Mouse (Mus musculus): ENCODE measurements around the gene Morc4. TPM values are rescaled to one million over a fixed set of nuclear protein-coding genes. Genes with fewer than 3 reads are reported as not detected.

Gene Morc4
- polyA plus RNA-seq, 1 experiment from 2014 or later, result 10.1 TPM

GRCm38 (mm10) chrX:139800406-139800878, 71.0 kb downstream of the Morc4 start, which contains the start of gene Cldn2:
Gene Cldn2, plus strand, starts transcription at chrX:139800828.
- Histone ChIP-seq H3K36me3 (ENCODE audit: control insufficient read depth, insufficient read depth, low read length) (no peaks in the 10 kb centered on the region), H3K27ac (replicated peaks; ENCODE audit: low read depth, low read length) (no peak within 1 kb of the TSS), H3K9ac (ENCODE audit: low read length) (no peak within 1 kb of the TSS), H3K4me1 (ENCODE audit: control insufficient read depth, insufficient read depth, low read length) (no peaks in the 10 kb centered on the region), H3K4me3 (ENCODE audit: low read depth, low read length) (no peak within 1 kb of the TSS), H3K27me3 (ENCODE audit: control insufficient read depth, insufficient read depth, low read length) (0 out of 2 replicates have a peak, but pooled peaks cover 6% of the 10 kb centered on the region), H3K9me3 (ENCODE audit: control insufficient read depth, low read length) (no peaks in the 10 kb centered on the region), H3K4me2 (ENCODE audit: low read depth, severe bottlenecking) (no peak within 1 kb of the TSS)
- WGBS, result 74% methylated on average over 8 of the region's 8 CpGs
- ATAC-seq (ENCODE audit: insufficient number of reproducible peaks, low FRiP score, low TSS enrichment, low read depth) (no peak), DNase-seq (ENCODE audit: low spot score) (no peak)

- no peak overlapping the region for H3K4me2 ChIP-seq (ENCODE audit: low read depth, severe bottlenecking)
- H3K9me3 ChIP-seq (ENCODE audit: control insufficient read depth, low read length), result no peaks in the 10 kb centered on the region
- H3K27ac ChIP-seq (replicated peaks; ENCODE audit: low read depth, low read length), result no peak overlapping the region
- H3K4me3 ChIP-seq (ENCODE audit: low read depth, low read length), result no peak overlapping the region
- WGBS, result 76% methylated on average over 3 of the region's 3 CpGs
- no peaks in the 10 kb centered on the region for H3K4me1 ChIP-seq (ENCODE audit: control insufficient read depth, insufficient read depth, low read length)
- no peak for ATAC-seq (ENCODE audit: insufficient number of reproducible peaks, low FRiP score, low TSS enrichment, low read depth)
- no peak overlapping the region for H3K9ac ChIP-seq (ENCODE audit: low read length)
- DNase-seq (ENCODE audit: low spot score), result no peak
- H3K36me3 ChIP-seq (ENCODE audit: control insufficient read depth, insufficient read depth, low read length), result no peaks in the 10 kb centered on the region
- H3K27me3 ChIP-seq (ENCODE audit: control insufficient read depth, insufficient read depth, low read length), result 0 out of 2 replicates have a peak, but pooled peaks cover 6% of the 10 kb centered on the region
These were observed 71.5 kb downstream of the Morc4 start for GRCm38 (mm10) chrX:139799953-139800352.

- Histone ChIP-seq H3K27me3 (ENCODE audit: control insufficient read depth, insufficient read depth, low read length) (0 out of 2 replicates have a peak, but pooled peaks cover 6% of the 10 kb centered on the region), H3K9ac (ENCODE audit: low read length) (no peak overlapping the region), H3K9me3 (ENCODE audit: control insufficient read depth, low read length) (no peaks in the 10 kb centered on the region), H3K36me3 (ENCODE audit: control insufficient read depth, insufficient read depth, low read length) (no peaks in the 10 kb centered on the region), H3K4me1 (ENCODE audit: control insufficient read depth, insufficient read depth, low read length) (no peaks in the 10 kb centered on the region), H3K27ac (replicated peaks; ENCODE audit: low read depth, low read length) (no peak overlapping the region), H3K4me2 (ENCODE audit: low read depth, severe bottlenecking) (no peak overlapping the region), H3K4me3 (ENCODE audit: low read depth, low read length) (no peak overlapping the region)
- 90% methylated on average over 9 of the region's 9 CpGs for WGBS
- no peak for DNase-seq (ENCODE audit: low spot score)
- ATAC-seq (ENCODE audit: insufficient number of reproducible peaks, low FRiP score, low TSS enrichment, low read depth), result no peak
These were observed 73.6 kb downstream of the Morc4 start for GRCm38 (mm10) chrX:139797875-139798274.

- Histone ChIP-seq H3K9me3 (ENCODE audit: control insufficient read depth, low read length) (no peaks in the 10 kb centered on the region), H3K4me3 (ENCODE audit: low read depth, low read length) (no peak overlapping the region), H3K27me3 (ENCODE audit: control insufficient read depth, insufficient read depth, low read length) (0 out of 2 replicates have a peak, but pooled peaks cover 10% of the 10 kb centered on the region), H3K9ac (ENCODE audit: low read length) (no peak overlapping the region), H3K27ac (replicated peaks; ENCODE audit: low read depth, low read length) (no peak overlapping the region), H3K4me2 (ENCODE audit: low read depth, severe bottlenecking) (no peak overlapping the region), H3K4me1 (ENCODE audit: control insufficient read depth, insufficient read depth, low read length) (no peaks in the 10 kb centered on the region), H3K36me3 (ENCODE audit: control insufficient read depth, insufficient read depth, low read length) (no peaks in the 10 kb centered on the region)
- WGBS, result 86% methylated on average over 6 of the region's 6 CpGs
- DNase-seq (ENCODE audit: low spot score) (no peak), ATAC-seq (ENCODE audit: insufficient number of reproducible peaks, low FRiP score, low TSS enrichment, low read depth) (no peak)
These were observed 75.4 kb downstream of the Morc4 start for GRCm38 (mm10) chrX:139796037-139796436.

GRCm38 (mm10) chrX:139794072-139794845, 77.2 kb downstream of the Morc4 start:
- H3K36me3 ChIP-seq (ENCODE audit: control insufficient read depth, insufficient read depth, low read length), result no peaks in the 10 kb centered on the region
- no peak overlapping the region for H3K4me2 ChIP-seq (ENCODE audit: low read depth, severe bottlenecking)
- no peaks in the 10 kb centered on the region for H3K9me3 ChIP-seq (ENCODE audit: control insufficient read depth, low read length)
- no peak overlapping the region for H3K9ac ChIP-seq (ENCODE audit: low read length)
- 84% methylated on average over 7 of the region's 7 CpGs for WGBS
- ATAC-seq (ENCODE audit: insufficient number of reproducible peaks, low FRiP score, low TSS enrichment, low read depth) (no peak), DNase-seq (ENCODE audit: low spot score) (no peak)
- 0 out of 2 replicates have a peak, but pooled peaks cover 7% of the 10 kb centered on the region for H3K27me3 ChIP-seq (ENCODE audit: control insufficient read depth, insufficient read depth, low read length)
- H3K27ac ChIP-seq (replicated peaks; ENCODE audit: low read depth, low read length), result no peak overlapping the region
- no peaks in the 10 kb centered on the region for H3K4me1 ChIP-seq (ENCODE audit: control insufficient read depth, insufficient read depth, low read length)
- no peak overlapping the region for H3K4me3 ChIP-seq (ENCODE audit: low read depth, low read length)

- WGBS, result 36% methylated on average over 1 of the region's 1 CpGs
- no peak overlapping the region for H3K4me2 ChIP-seq (ENCODE audit: low read depth, severe bottlenecking)
- no peak for DNase-seq (ENCODE audit: low spot score)
- no peak overlapping the region for H3K4me3 ChIP-seq (ENCODE audit: low read depth, low read length)
- no peak overlapping the region for H3K27ac ChIP-seq (replicated peaks; ENCODE audit: low read depth, low read length)
- H3K9me3 ChIP-seq (ENCODE audit: control insufficient read depth, low read length), result no peaks in the 10 kb centered on the region
- H3K36me3 ChIP-seq (ENCODE audit: control insufficient read depth, insufficient read depth, low read length), result no peaks in the 10 kb centered on the region
- 0 out of 2 replicates have a peak, but pooled peaks cover 6% of the 10 kb centered on the region for H3K27me3 ChIP-seq (ENCODE audit: control insufficient read depth, insufficient read depth, low read length)
- no peak overlapping the region for H3K9ac ChIP-seq (ENCODE audit: low read length)
- H3K4me1 ChIP-seq (ENCODE audit: control insufficient read depth, insufficient read depth, low read length), result no peaks in the 10 kb centered on the region
- no peak for ATAC-seq (ENCODE audit: insufficient number of reproducible peaks, low FRiP score, low TSS enrichment, low read depth)
These were observed 85.7 kb downstream of the Morc4 start for GRCm38 (mm10) chrX:139785764-139786163.

- ATAC-seq (ENCODE audit: insufficient number of reproducible peaks, low FRiP score, low TSS enrichment, low read depth), result no peak
These were observed 88.4 kb downstream of the Morc4 start for GRCm38 (mm10) chrX:139783045-139783422.

GRCm38 (mm10) chrX:139782278-139783044, 89.0 kb downstream of the Morc4 start, which contains the start of gene Ripply1:
Gene Ripply1, minus strand, starts transcription at chrX:139782353.
- Histone ChIP-seq H3K4me2 (ENCODE audit: low read depth, severe bottlenecking) (no peak within 1 kb of the TSS), H3K9ac (ENCODE audit: low read length) (no peak within 1 kb of the TSS), H3K27ac (replicated peaks; ENCODE audit: low read depth, low read length) (no peak within 1 kb of the TSS), H3K9me3 (ENCODE audit: control insufficient read depth, low read length) (no peaks in the 10 kb centered on the region), H3K36me3 (ENCODE audit: control insufficient read depth, insufficient read depth, low read length) (no peaks in the 10 kb centered on the region), H3K4me1 (ENCODE audit: control insufficient read depth, insufficient read depth, low read length) (no peaks in the 10 kb centered on the region), H3K27me3 (ENCODE audit: control insufficient read depth, insufficient read depth, low read length) (peaks cover 10% of the 10 kb centered on the region; the same call in 1 of the 2 replicates), H3K4me3 (ENCODE audit: low read depth, low read length) (no peak within 1 kb of the TSS)
- ATAC-seq (ENCODE audit: insufficient number of reproducible peaks, low FRiP score, low TSS enrichment, low read depth) (no peak), DNase-seq (ENCODE audit: low spot score) (no peak)
- WGBS, result 29% methylated on average over 6 of the region's 6 CpGs

More at GRCm38 (mm10) chrX:139783045-139783422, 88.4 kb downstream of the Morc4 start:
- Histone ChIP-seq H3K4me3 (ENCODE audit: low read depth, low read length) (no peak overlapping the region), H3K36me3 (ENCODE audit: control insufficient read depth, insufficient read depth, low read length) (no peaks in the 10 kb centered on the region), H3K27ac (replicated peaks; ENCODE audit: low read depth, low read length) (no peak overlapping the region), H3K27me3 (ENCODE audit: control insufficient read depth, insufficient read depth, low read length) (0 out of 2 replicates have a peak, but pooled peaks cover 8% of the 10 kb centered on the region), H3K9ac (ENCODE audit: low read length) (no peak overlapping the region), H3K4me1 (ENCODE audit: control insufficient read depth, insufficient read depth, low read length) (no peaks in the 10 kb centered on the region), H3K9me3 (ENCODE audit: control insufficient read depth, low read length) (no peaks in the 10 kb centered on the region), H3K4me2 (ENCODE audit: low read depth, severe bottlenecking) (no peak overlapping the region)
- DNase-seq (ENCODE audit: low spot score), result no peak
- WGBS, result 48% methylated on average over 3 of the region's 3 CpGs

Measured in limb, embryonic 11.5 days (tissue).